Mouse (Mus musculus) spleen, embryonic (tissue): ENCODE measurements around the gene Lsg1.

Experiments used
- CTCF ChIA-PET: fragments of 350-600 bp; sonication (Branson Sonifier 250); formaldehyde crosslinking; loops from one replicate; lab custom pipeline; 2022; lab: Charles Lee

Gene Lsg1

GRCm38 (mm10) chr16:30601046-30601832, 13.8 kb upstream of the Lsg1 start:
- CTCF ChIA-PET = interaction anchor here (0.6 to 1.0 kb wide), 3 partner anchors 41 to 478 kb away, joined by 3 to 9 read pairs (median 3); no protein-coding TSS in a partner anchor

- CTCF ChIA-PET = interaction anchor here (0.6 to 1.0 kb wide), 3 partner anchors 42 to 479 kb away, joined by 3 to 4 read pairs (median 3); no protein-coding TSS in a partner anchor
These were observed 13.1 kb upstream of the Lsg1 start for GRCm38 (mm10) chr16:30600431-30601045.

DNA sequence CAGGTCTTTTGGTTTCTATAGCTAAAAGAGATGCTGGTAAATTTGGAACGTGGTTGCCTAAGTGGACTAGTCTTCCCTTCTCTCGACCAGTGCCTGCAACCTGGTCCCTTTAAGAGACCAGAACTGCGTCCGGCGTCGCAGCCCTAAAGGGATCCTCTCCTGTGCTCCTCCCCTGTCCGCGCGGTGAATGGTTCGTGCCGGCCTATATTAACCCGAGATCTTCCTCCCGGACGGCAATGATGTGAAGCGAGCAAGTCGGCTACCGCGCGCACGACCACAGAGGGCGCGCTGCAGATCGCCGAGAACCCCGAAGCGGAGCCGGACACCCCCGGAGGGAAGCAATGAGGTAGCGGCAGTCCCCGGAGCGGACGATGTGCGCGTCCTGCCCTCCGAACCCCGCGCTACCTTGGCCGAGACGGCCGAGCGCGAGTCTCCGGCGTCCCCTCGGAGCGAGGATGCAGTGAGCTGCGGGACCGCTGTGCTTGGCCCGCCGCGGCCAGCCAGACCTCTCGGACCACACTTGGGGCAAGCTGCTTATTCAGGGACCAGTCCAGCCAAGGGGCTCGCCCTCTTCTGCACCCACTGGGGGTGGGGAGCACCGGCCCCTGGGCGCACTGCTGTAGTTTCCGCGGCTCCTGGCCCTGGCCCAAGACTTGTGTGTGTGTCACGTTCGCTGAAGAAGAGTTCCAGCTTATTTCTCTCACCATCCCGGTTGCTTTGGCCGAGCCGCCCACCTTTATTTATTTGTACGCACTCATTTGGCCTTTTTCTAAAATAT, 12.3 kb upstream of the Lsg1 start, which contains the start of gene Fam43a:
TSS of gene Fam43a (plus strand) at position 233 of the 778 bp plus-strand sequence.
- CTCF ChIA-PET = interaction anchor here (0.7 to 0.8 kb wide), 3 partner anchors 79 to 453 kb away, joined by 4 to 5 read pairs (median 4); no protein-coding TSS in a partner anchor

GRCm38 (mm10) chr16:30596959-30597681, 9.7 kb upstream of the Lsg1 start:
- CTCF ChIA-PET = interaction anchor here (0.7 to 1.5 kb wide), 3 partner anchors 425 to 477 kb away, joined by 5 to 19 read pairs (median 5); no protein-coding TSS in a partner anchor

DNA sequence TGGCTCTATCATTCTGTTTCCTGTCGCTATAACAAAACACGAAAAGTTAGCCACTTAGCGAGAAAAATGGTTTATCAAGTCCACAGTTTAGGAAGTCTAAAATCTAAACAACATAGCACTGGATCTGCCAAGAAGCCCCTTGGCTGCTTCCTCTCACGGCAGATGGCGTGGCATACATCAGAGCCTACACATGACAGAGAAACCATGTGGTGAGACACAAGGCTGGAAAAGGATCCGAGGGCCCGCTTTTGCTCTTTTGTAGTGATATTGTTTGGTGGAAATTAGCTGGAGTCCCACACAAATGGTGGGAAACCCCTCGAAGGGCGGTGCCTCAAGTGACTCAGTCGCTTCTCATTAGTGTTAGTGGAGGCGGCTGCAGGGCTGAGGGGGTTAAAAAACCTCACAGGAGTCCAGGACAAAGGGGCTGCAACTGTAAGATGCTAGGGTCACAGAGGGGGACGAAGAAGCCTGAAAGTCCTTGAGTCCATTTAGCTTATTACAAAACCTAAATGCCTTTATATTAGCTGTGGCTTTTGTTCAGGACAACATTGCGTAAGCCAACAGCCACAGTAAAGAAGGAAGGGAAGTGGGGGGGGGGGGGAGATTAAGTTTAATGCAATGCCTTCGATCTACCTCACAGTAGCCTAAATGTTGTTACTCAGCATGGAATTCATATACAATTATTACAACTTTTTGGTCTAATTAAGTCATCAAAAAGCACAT, 8.6 kb upstream of the Lsg1 start:
- CTCF ChIA-PET = interaction anchor here (0.5 to 0.6 kb wide), 2 partner anchors 342 to 486 kb away, joined by 3 read pairs; no protein-coding TSS in a partner anchor

DNA sequence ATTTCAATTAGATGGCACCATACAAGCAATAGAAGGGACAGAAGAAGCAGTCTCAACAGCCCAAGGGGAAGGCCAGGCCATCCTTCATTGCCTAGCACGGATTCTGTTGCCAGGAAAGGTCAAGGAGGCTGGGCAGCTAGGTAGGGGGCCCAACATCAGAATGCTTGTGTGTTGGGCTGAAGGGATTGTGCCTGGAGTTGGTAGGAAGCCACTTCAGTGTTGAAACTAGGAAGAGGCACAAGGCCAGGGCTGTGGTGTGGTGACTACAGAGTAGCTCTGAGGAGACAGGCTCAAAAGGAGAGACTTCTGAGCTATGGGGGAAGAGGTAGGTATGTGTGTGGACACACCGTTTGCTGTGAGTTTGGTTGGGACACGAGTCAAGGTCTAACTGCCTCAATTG, 8.0 kb upstream of the Lsg1 start:
- CTCF ChIA-PET = interaction anchor here (0.6 kb wide), 1 partner anchor 57 kb away, joined by 4 read pairs; no protein-coding TSS in a partner anchor

- CTCF ChIA-PET = no interaction called here
These were observed 4.6 kb upstream of the Lsg1 start for GRCm38 (mm10) chr16:30591990-30592389.

DNA sequence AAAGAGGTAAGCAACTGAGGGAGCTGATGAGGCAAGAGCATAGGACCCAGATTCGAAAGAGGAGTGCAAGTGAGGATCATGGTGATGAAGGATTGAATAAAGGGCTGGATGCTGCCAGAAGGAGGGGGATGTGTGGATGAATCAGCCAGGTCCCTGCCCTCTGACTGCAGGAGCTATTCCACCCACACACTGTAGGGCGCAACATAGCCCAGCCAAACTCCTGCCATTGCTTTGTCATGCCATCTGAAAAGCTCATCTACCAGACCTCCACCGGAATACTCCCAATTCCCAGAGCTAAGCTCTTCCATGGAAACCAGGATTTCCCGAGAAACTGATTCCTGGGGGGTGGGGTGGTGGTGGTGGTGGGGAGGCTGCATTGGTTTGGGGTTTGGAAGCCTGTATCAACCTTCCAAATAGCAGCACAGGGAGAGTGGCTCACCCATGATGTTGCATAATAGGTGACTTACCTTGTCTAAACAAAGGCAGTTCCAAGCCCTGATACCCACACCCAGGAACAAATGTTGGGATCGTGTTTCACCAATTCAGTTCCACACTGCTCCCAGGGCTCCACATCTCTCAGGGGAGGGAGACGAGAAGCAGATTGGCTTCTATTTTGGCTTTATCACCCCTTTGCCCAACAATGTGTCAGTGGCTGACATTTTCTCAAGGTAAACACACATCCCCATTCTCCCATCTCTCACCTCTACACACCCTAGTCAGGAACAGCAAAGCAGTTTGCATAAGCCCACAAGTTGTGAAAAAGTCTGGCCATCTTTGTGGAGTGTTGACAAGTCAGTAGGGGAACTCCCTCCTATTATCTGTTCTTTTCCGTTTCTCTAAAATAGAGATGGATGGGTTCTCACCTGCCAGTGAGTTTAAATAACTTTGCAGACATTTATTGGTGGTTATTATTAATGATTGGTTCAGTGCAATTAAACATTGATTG, 3.1 kb upstream of the Lsg1 start:
- CTCF ChIA-PET = interaction anchor here (0.6 kb wide), 1 partner anchor 51 kb away, joined by 3 read pairs; no protein-coding TSS in a partner anchor

GRCm38 (mm10) chr16:30586935-30587493, 378 bp downstream of the Lsg1 start:
- CTCF ChIA-PET = no interaction called here

DNA sequence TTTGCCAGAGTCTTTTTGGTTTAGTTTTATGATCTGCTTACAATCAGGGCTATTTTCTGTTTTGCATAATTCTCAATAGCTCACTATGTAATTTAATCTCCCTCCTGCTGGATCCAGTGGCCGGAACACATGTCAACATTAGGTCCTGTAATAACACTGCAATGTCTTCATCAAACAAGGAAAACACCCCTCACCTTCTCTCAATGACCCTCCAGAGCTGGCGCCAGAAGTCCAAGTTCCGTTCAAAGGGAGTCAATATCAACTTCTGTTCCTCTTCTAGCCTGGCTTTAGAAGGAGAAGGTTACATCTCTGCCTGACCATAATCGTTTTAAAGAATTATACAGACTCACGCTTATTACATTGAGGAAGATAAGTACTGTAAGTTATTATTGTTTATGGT, 6.6 kb downstream of the Lsg1 start:
- CTCF ChIA-PET = interaction anchor here (0.7 kb wide), 1 partner anchor 99 kb away, joined by 3 read pairs; no protein-coding TSS in a partner anchor

DNA sequence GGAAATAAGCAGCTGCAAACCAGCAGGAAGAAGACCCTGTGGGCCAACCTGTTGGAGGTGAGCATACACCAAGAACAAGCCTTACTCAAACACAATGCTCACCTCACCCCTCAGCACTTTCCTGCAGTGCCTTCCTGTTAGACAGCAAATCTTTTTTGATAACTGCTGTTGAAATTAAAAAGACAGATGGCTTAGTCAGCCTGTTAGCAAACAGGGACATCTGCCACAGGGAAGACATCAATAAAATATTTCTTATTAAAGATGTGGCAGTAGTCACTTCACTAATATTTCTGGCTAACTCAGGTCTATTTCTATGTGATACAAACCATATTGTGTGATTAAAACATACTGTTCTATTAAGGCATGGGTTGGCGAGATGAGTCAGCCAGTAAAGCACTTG, 11.0 kb downstream of the Lsg1 start:
- CTCF ChIA-PET = no interaction called here

- CTCF ChIA-PET = interaction anchor here (0.6 kb wide), 1 partner anchor 262 kb away, joined by 16 read pairs; no protein-coding TSS in a partner anchor
These were observed 11.6 kb downstream of the Lsg1 start for GRCm38 (mm10) chr16:30575815-30576214.

DNA sequence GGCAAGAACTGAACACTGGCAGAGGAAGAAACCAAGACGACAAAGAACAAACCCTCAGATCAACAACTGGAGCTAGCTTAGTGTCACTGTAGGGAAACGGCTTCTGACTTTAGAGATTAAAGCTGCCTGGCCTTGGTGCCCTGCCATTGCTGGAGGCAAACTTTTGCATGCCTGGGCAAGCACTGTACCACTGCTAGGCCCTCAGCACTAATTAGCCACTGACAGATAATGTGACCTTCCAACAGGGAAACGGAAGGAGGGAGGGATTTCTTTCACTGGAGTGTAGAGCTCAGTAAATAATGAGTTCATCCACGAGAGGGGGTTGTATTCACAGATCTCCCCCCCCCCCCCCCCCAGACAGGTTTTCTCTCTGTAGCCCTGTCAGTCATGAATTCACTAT, 15.2 kb downstream of the Lsg1 start:
- CTCF ChIA-PET = interaction anchor here (0.6 kb wide), 2 partner anchors 13 to 105 kb away, joined by 3 to 5 read pairs; no protein-coding TSS in a partner anchor

DNA sequence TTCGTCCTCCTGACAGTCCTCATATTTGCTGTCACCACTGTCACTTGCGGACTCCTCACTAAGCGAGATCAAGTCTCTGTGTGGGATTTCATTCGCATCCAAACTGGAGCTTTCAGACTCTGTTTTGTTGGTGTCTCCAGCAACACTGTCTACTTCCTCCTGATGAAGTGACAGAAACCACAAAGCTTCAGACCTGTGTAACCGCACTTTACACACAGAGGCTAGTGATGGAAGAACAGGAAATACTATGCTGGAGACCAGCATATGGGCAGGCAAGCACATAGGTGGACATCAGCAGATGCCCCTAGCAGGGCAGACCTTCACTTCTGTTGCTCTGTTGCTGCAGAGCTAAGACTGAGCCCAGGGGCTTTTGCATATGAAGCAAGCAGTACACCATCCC, 16.0 kb downstream of the Lsg1 start:
- CTCF ChIA-PET = interaction anchor here (0.6 kb wide), 1 partner anchor 567 kb away, joined by 3 read pairs; no protein-coding TSS in a partner anchor

DNA sequence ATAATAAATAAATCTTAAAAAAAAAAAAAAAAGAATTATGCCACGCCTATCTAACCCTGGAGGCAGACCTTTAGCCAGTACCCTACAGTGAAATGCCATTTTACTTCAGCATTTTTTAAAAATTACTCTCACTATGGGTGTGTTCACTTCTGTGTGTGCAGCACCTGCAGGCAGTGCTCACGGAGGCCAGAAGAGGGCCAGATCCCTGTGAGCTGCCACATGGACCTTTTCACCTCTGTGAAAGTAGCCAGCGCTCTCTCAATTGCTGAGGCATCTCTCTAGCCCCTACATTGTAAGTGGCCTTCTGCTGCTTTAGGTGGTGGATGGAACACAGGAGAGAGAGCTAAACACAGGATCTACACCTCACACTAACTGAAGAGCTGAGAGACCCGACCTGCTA, 17.2 kb downstream of the Lsg1 start:
- CTCF ChIA-PET = interaction anchor here (0.6 kb wide), 1 partner anchor 367 kb away, joined by 8 read pairs; no protein-coding TSS in a partner anchor

DNA sequence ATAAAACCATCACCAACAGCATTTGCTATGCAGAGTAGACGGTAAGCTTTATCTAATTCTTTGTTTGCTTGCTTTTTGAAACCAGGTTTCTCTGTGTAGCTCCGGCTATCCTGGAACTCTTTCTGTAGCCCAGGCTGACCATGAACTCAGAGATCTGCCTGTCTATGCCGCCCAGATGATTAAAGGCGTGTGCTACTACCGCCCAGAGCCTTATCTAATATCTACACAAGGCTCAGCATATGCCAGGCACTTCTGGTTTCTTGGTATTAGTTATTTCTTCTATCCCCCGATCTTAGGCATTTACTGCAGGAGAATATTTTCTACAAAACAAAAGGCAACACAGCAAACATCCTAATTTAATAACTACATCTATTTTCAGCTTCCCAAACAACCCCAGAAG, 21.8 kb downstream of the Lsg1 start:
- CTCF ChIA-PET = no interaction called here

DNA sequence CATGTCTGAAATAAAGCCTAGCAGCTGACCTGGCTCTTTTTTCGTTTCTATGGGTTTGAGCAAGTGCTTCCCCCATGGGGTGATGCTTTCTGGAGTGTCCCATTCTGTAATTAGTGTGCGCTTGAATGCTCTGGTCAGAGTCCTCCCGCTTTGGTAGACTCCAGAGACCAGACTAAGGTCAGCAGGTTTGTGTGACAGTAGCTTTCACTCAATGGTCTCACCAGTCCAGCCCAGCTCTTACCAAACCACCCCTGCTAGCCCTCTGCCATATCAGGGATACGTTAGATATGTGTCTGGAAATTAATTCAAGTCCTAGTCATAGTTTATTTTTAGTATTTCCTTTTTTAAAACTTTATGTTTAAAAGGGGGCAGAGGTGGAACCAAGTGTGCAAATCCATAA, 26.8 kb downstream of the Lsg1 start:
- CTCF ChIA-PET = no interaction called here

- CTCF ChIA-PET = no interaction called here
These were observed 27.9 kb downstream of the Lsg1 start for GRCm38 (mm10) chr16:30559312-30559992.
